Mouse (Mus musculus): Measurements from ENCODE around the gene Scaf11. TPM values are rescaled to one million over a fixed set of nuclear protein-coding genes. Genes with fewer than 3 reads are reported as not detected.

Scaf11 gene
- polyA plus RNA-seq, 1 experiment from 2014 or later = 47.4 TPM

GRCm38 (mm10) chr15:96405548-96405947 is 55.1 kb downstream of the Scaf11 start:
- TF ChIP-seq CTCF (IDR thresholded peaks at IDR 0.05; ENCODE audit: low read depth) (0 out of 2 replicates have a peak, but pooled peaks have one; percentile 13), EP300 (optimal IDR thresholded peaks at IDR 0.05) (no peak)
- no peaks in the 10 kb centered on the region for H3K4me1 ChIP-seq (replicated peaks; ENCODE audit: control insufficient read depth, insufficient read depth)
- H3K4me3 ChIP-seq (ENCODE audit: low read depth, low read length) = no peak overlapping the region
- no peak for DNase-seq (ENCODE audit: low spot score)
- H3K27me3 ChIP-seq (ENCODE audit: control insufficient read depth, insufficient read depth, low read length) = no peaks in the 10 kb centered on the region
- WGBS = 68% methylated on average over 5 of the region's 5 CpGs
- ATAC-seq (ENCODE audit: low FRiP score, low TSS enrichment) = no peak
- H3K9me3 ChIP-seq (ENCODE audit: control insufficient read depth, low read length) = no peaks in the 10 kb centered on the region
- H3K36me3 ChIP-seq (ENCODE audit: control insufficient read depth, insufficient read depth, low read length) = no peaks in the 10 kb centered on the region
- H3K4me2 ChIP-seq (replicated peaks; ENCODE audit: low read depth) = no peak overlapping the region
- H3K9ac ChIP-seq (ENCODE audit: low read length) = no peak overlapping the region
- H3K27ac ChIP-seq (replicated peaks) = no peak overlapping the region

- WGBS = 74% methylated on average over 10 of the region's 10 CpGs
- Histone ChIP-seq H3K36me3 (ENCODE audit: control insufficient read depth, insufficient read depth, low read length) (peaks cover 10% of the 10 kb centered on the region; the same call in 1 of the 2 replicates), H3K27me3 (ENCODE audit: control insufficient read depth, insufficient read depth, low read length) (no peaks in the 10 kb centered on the region), H3K9me3 (ENCODE audit: control insufficient read depth, low read length) (no peaks in the 10 kb centered on the region), H3K9ac (ENCODE audit: low read length) (no peak overlapping the region), H3K27ac (replicated peaks) (no peak overlapping the region), H3K4me2 (replicated peaks; ENCODE audit: low read depth) (no peak overlapping the region), H3K4me3 (ENCODE audit: low read depth, low read length) (no peak overlapping the region), H3K4me1 (replicated peaks; ENCODE audit: control insufficient read depth, insufficient read depth) (no peaks in the 10 kb centered on the region)
- DNase-seq (ENCODE audit: low spot score) = no peak
- no peak for TF ChIP-seq CTCF (IDR thresholded peaks at IDR 0.05; ENCODE audit: low read depth)
- no peak for TF ChIP-seq EP300 (optimal IDR thresholded peaks at IDR 0.05)
- ATAC-seq (ENCODE audit: low FRiP score, low TSS enrichment) = no peak
Observed at GRCm38 (mm10) chr15:96398333-96398732, 62.3 kb downstream of the Scaf11 start.

- ATAC-seq (ENCODE audit: low FRiP score, low TSS enrichment) (no peak), DNase-seq (ENCODE audit: low spot score) (no peak)
- Histone ChIP-seq H3K4me2 (replicated peaks; ENCODE audit: low read depth) (no peak overlapping the region), H3K4me1 (replicated peaks; ENCODE audit: control insufficient read depth, insufficient read depth) (no peaks in the 10 kb centered on the region), H3K27ac (replicated peaks) (no peak overlapping the region), H3K9ac (ENCODE audit: low read length) (no peak overlapping the region), H3K36me3 (ENCODE audit: control insufficient read depth, insufficient read depth, low read length) (peaks cover 12% of the 10 kb centered on the region; the same call in 1 of the 2 replicates), H3K27me3 (ENCODE audit: control insufficient read depth, insufficient read depth, low read length) (no peaks in the 10 kb centered on the region), H3K4me3 (ENCODE audit: low read depth, low read length) (no peak overlapping the region), H3K9me3 (ENCODE audit: control insufficient read depth, low read length) (no peaks in the 10 kb centered on the region)
- WGBS = 87% methylated on average over 8 of the region's 8 CpGs
- TF ChIP-seq CTCF (IDR thresholded peaks at IDR 0.05; ENCODE audit: low read depth) (no peak; the same call in 1 of the 2 replicates), EP300 (optimal IDR thresholded peaks at IDR 0.05) (no peak)
Observed at GRCm38 (mm10) chr15:96396641-96397344, 63.9 kb downstream of the Scaf11 start.

- Histone ChIP-seq H3K36me3 (ENCODE audit: control insufficient read depth, insufficient read depth, low read length) (peaks cover 14% of the 10 kb centered on the region; the same call in 1 of the 2 replicates), H3K4me2 (replicated peaks; ENCODE audit: low read depth) (no peak overlapping the region), H3K4me3 (ENCODE audit: low read depth, low read length) (no peak overlapping the region), H3K27ac (replicated peaks) (no peak overlapping the region), H3K9me3 (ENCODE audit: control insufficient read depth, low read length) (no peaks in the 10 kb centered on the region), H3K27me3 (ENCODE audit: control insufficient read depth, insufficient read depth, low read length) (no peaks in the 10 kb centered on the region), H3K9ac (ENCODE audit: low read length) (no peak overlapping the region), H3K4me1 (replicated peaks; ENCODE audit: control insufficient read depth, insufficient read depth) (no peaks in the 10 kb centered on the region)
- no peak for TF ChIP-seq CTCF (IDR thresholded peaks at IDR 0.05; ENCODE audit: low read depth)
- no peak for TF ChIP-seq EP300 (optimal IDR thresholded peaks at IDR 0.05)
- DNase-seq (ENCODE audit: low spot score) = no peak
- ATAC-seq (ENCODE audit: low FRiP score, low TSS enrichment) = no peak
- 93% methylated on average over 6 of the region's 6 CpGs for WGBS
Observed at GRCm38 (mm10) chr15:96395071-96395470, 65.6 kb downstream of the Scaf11 start.

- no peak for ATAC-seq (ENCODE audit: low FRiP score, low TSS enrichment)
- no peak overlapping the region for H3K27ac ChIP-seq (replicated peaks)
- H3K4me2 ChIP-seq (replicated peaks; ENCODE audit: low read depth) = no peak overlapping the region
- no peak for DNase-seq (ENCODE audit: low spot score)
- H3K4me3 ChIP-seq (ENCODE audit: low read depth, low read length) = no peak overlapping the region
- H3K9ac ChIP-seq (ENCODE audit: low read length) = no peak overlapping the region
- H3K36me3 ChIP-seq (ENCODE audit: control insufficient read depth, insufficient read depth, low read length) = peaks cover 14% of the 10 kb centered on the region; the same call in 1 of the 2 replicates
- no peaks in the 10 kb centered on the region for H3K27me3 ChIP-seq (ENCODE audit: control insufficient read depth, insufficient read depth, low read length)
- H3K9me3 ChIP-seq (ENCODE audit: control insufficient read depth, low read length) = no peaks in the 10 kb centered on the region
- H3K4me1 ChIP-seq (replicated peaks; ENCODE audit: control insufficient read depth, insufficient read depth) = no peaks in the 10 kb centered on the region
- WGBS = 86% methylated on average over 3 of the region's 3 CpGs
- TF ChIP-seq CTCF (IDR thresholded peaks at IDR 0.05; ENCODE audit: low read depth) (peak; percentile 45), EP300 (optimal IDR thresholded peaks at IDR 0.05) (no peak)
Observed at GRCm38 (mm10) chr15:96392878-96393277, 67.8 kb downstream of the Scaf11 start.

- H3K4me2 ChIP-seq (replicated peaks; ENCODE audit: low read depth) = no peak overlapping the region
- TF ChIP-seq CTCF (IDR thresholded peaks at IDR 0.05; ENCODE audit: low read depth) = no peak
- TF ChIP-seq EP300 (optimal IDR thresholded peaks at IDR 0.05) = no peak
- DNase-seq (ENCODE audit: low spot score) = no peak
- H3K27me3 ChIP-seq (ENCODE audit: control insufficient read depth, insufficient read depth, low read length) = no peaks in the 10 kb centered on the region
- no peak overlapping the region for H3K9ac ChIP-seq (ENCODE audit: low read length)
- H3K36me3 ChIP-seq (ENCODE audit: control insufficient read depth, insufficient read depth, low read length) = peaks cover 4% of the 10 kb centered on the region; the same call in 1 of the 2 replicates
- no peak overlapping the region for H3K4me3 ChIP-seq (ENCODE audit: low read depth, low read length)
- no peaks in the 10 kb centered on the region for H3K9me3 ChIP-seq (ENCODE audit: control insufficient read depth, low read length)
- H3K4me1 ChIP-seq (replicated peaks; ENCODE audit: control insufficient read depth, insufficient read depth) = no peaks in the 10 kb centered on the region
- no peak overlapping the region for H3K27ac ChIP-seq (replicated peaks)
- 78% methylated on average over 1 of the region's 1 CpGs for WGBS
- ATAC-seq (ENCODE audit: low FRiP score, low TSS enrichment) = no peak
Observed at GRCm38 (mm10) chr15:96388565-96388964, 72.1 kb downstream of the Scaf11 start.
